Mouse (Mus musculus): ENCODE data around the gene Aig1.

- TF ChIP-seq CTCF (IDR thresholded peaks at IDR 0.05) (no peak), EP300 (IDR thresholded peaks at IDR 0.05) (no peak)
These were observed 7.5 kb downstream of the Aig1 start for GRCm38 (mm10) chr10:13861115-13861909.

Data from lung, postnatal 0 days (tissue).